Mouse (Mus musculus) c-Kit-positive CD71-positive TER-119-positive erythroid progenitor cells, embryonic 14.5 days (primary cell): ENCODE measurements at regions not wholly inside any gene's neighbourhood (a gene's known extent, or its start where the extent isn't known, plus 50 kb on each side); places are given as distances from the start of the nearest gene placed in this dataset.

Experiments used
- DNase-seq: peaks from one replicate; pipeline ENCODE4 v3.0.0-alpha.2; 2013; ENCODE audit warnings: low spot score

DNA sequence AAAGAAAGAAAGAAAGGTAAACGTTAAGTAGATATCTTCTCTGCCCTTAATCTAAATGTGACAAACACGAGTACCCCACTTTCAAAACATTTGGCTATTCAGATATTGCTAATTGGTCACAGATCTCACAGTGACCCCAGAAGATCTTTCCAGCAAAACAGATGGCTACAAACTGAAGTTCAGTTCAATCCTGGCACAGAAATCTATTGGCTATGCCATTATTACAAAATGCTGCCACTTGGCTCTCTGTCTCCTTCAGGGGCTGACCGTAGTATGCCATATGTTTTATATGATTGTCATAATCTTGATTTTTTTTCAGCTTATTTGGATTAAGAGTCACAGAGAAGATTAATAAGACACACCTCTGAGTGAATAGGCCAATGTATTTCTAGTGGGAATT, 873.2 kb downstream of the Slc22a22 start:
- no peak for DNase-seq

DNA sequence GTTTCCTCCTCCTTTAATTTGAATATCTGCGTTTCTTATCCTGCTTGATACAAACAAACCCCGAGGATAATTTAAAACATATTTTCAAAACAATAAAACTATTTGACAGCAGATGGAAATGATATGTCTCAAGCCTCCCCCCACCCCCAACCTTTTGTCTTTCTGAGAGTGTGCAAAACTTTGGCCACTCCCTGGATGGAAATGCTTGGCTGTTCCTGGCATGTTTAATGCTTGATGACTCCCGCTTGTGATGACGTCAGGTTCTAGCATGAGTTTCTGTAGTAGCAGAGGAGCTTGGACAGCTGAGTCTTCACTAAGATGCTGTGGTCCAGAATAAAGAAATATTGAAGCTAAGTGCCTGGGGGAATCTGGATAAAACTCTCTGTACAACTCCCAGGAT, 884.8 kb downstream of the Slc22a22 start:
- no peak for DNase-seq

DNA sequence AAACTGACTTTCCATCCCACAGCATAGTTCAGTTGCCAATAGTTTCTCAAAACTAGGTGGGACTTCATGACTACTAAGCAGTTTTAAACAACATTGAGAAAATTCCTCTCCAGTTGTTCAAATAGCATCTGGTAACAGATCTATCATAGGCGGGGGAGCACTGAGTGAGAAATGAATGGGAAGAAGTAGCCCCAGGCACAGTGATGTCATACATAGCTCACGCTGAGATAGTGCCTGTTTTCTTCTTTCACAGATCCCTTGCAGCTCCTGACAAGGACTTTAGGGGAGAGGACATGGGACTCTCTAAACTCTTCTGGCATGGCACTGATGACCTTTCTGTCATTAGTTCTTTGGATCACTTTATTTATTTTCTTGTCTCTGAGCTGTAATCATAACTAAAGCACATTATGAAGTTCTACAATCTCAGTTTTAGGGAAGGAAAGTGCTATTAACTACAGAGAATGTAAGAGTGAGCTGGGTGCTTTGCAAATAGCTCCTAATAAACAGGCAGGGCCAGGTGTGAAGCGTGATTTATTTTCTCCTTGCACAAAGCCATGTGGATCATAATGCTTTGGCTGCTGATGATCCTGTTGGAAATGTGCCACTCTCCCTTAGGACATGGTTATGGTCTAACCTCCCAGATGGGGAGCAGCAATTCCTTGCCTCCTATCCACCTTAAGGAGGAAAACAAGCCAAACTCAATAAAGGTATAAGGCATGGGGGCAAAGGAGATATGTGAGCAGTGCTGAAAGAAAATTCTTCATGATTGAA, 896.5 kb downstream of the Slc22a22 start:
- no peak for DNase-seq

GRCm38 (mm10) chr15:56563192-56563591, 914.2 kb downstream of the Slc22a22 start:
- DNase-seq, result no peak

- DNase-seq, result no peak
Measured at GRCm38 (mm10) chr15:56562785-56563184, 914.6 kb downstream of the Slc22a22 start.

GRCm38 (mm10) chr15:56562143-56562542, 915.3 kb downstream of the Slc22a22 start:
- DNase-seq, result no peak

GRCm38 (mm10) chr15:56554386-56554785, 923.0 kb downstream of the Slc22a22 start:
- DNase-seq, result no peak

- DNase-seq, result no peak
Measured at GRCm38 (mm10) chr15:56553851-56554250, 923.6 kb downstream of the Slc22a22 start.

DNA sequence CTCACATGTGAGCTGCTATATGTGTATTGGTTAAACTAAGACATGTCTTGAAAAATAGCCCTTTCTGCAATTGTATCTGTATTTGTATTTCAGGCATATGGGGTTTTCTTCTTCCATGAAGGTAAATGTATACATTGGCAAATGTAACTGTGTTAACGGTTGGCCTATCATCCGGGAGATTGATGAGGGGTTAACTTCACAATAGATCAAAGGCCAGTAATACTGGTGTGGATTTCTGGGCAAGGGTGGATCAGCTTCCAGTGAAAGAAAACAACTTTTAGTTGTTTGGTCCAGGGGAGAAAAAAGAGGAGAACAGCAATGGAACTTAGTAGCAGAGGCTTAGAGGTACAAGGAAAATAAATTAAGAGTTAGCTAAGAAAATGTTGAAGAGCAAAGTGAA, 945.9 kb downstream of the Slc22a22 start:
- no peak for DNase-seq

GRCm38 (mm10) chr15:56518379-56518778, 959.0 kb downstream of the Slc22a22 start:
- DNase-seq, result no peak

- DNase-seq, result no peak
Measured at GRCm38 (mm10) chr15:56516095-56516494, 961.3 kb downstream of the Slc22a22 start.

DNA sequence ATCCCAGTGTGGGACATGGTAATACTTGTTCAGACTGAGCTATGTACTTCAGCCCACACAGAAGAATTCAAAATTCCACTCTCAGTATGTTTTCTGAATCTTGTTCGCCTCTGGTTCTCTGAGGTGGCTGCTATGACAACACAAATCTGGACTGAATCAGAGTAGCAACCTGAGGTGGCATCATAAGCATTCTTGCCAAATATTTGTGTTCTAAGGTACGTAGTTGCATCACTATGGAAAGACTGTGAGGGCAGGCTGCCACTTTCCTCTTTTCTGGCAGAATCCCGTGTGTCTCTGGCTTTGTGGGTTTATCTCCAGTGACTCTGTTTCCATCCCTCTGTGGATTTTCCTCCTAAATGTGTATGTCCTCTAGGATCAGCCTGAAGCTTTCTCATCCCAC, 978.7 kb downstream of the Slc22a22 start:
- no peak for DNase-seq

DNA sequence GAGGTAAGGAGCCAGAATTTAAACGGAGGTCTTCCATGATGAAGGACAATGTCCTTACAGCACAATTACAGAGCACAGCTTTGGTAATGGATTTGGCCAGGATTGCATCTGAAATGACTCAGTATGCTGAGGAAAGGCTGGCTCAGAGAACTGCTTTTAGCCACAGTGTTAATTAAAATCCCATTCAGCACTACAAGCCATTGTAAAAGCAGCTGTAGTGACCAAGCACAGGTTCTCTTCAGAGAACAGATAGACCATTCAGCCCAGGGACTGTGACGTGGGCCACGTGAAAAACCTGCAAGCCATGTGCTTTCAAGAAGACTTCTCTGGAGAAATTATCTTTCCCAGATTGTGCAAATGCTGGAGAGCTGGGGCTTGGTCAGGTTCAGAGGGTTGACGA, 979.7 kb downstream of the Slc22a22 start:
- no peak for DNase-seq

GRCm38 (mm10) chr15:56496355-56496754, 981.1 kb downstream of the Slc22a22 start:
- DNase-seq, result no peak

GRCm38 (mm10) chr15:56485931-56486330, 991.5 kb downstream of the Slc22a22 start:
- DNase-seq, result no peak

DNA sequence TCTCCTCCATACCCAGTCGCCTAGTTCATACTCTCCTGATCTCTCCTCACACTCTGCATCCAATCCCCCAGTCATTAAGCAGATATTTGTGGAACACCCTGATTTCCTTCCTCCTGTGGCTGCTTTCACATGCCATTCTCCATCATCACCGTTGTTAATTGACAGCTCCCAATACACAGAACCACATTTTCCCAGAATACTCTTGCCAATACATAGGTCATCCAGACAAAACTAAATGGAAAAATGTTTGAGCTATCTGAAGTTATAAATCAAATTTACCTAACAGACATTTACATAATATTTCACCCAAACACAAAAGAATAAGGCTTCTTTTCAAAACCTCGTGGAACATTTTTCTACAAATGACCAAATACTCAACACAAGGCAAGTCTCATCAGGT, 992.7 kb downstream of the Slc22a22 start:
- no peak for DNase-seq

DNA sequence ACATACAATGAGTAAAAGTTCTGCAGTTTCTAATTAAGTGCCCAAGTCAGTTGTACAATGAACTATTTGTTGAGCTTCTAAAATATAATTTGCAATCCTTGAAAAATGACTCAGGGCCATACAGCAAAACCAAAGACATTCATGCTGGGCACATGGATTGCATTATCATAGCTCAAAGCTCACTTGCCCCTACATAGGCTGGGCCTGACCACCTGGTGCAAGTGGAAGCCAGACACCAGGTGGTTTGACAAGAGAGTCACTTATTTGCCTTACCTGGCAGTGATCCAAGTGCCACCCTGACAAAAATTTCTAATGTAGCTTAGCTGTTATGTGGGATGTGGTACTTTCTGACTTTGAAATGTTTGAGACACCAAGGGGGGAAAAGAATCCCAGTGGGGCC, 997.7 kb downstream of the Slc22a22 start:
- DNase-seq, result no peak

GRCm38 (mm10) chr15:56479015-56479414, 998.4 kb downstream of the Slc22a22 start:
- no peak for DNase-seq

GRCm38 (mm10) chr15:56473679-56474078, 1003.7 kb downstream of the Slc22a22 start:
- DNase-seq, result no peak

DNA sequence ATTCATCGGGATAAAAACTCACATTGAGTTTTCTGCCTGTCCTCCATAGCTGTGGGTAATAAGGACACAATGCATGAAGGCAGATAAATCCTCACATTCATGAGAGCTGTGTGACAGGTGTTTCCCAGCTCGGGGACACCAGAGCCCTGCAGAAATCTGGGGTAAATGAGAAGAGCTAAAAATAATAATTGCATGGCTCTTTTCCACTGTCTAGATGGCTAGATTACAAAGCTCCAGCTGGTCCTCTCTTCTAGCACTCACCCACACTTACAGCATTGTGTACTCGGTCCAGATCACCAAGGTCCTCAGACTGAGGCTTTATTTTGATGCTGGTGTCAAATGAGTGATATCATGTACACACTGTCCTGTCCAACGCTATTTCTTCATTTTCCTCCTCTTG, 1025.5 kb downstream of the Slc22a22 start:
- no peak for DNase-seq

GRCm38 (mm10) chr15:56448015-56448645, 1029.3 kb downstream of the Slc22a22 start:
- no peak for DNase-seq

DNA sequence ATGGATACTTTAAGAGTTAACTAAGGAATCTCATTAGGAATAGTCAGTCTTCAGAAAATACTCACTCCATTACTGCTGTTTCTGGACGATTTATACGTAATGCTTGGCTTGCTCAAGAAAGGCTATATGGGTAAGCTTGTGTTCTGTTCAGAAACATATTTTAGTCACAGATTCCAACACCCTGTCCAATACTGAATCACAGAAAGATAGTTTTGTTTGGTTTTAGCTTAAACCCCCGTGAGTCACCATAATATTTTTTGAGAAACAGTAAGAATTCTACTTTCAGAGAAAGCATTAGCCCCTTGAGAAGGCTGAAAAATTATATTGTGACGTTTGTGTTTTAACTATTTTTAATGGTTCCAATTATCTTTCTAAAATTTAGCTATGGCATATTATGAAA, 1037.3 kb downstream of the Slc22a22 start:
- no peak for DNase-seq

GRCm38 (mm10) chr15:56438370-56438769, 1039.1 kb downstream of the Slc22a22 start:
- no peak for DNase-seq

DNA sequence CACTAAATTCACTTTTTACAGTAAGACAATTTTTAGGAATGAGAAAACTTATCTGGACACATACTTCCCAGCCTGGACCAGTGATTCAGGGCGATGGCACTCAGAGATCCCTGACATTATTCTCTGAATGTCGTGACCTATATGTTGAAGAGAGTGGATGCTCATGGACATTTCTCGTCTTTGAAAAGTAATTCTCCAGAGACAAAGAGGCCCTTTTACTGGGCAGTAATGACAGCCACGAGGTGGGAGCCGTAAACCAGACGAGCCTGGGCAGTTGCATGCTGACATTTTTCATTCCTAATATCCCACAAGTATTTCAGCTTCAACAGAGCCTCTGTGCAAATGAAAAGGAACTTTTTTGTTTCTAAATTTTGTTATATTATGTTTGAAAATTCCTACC, 1041.3 kb downstream of the Slc22a22 start:
- DNase-seq, result no peak
